Mouse (Mus musculus): ENCODE measurements at regions not wholly inside any gene's neighbourhood (a gene's known extent, or its start where the extent isn't known, plus 50 kb on each side); places are given as distances from the start of the nearest gene placed in this dataset.

GRCm38 (mm10) chr4:153223019-153223418 lies 259.6 kb downstream of the Ajap1 start:
- H3K9me3 ChIP-seq = no peaks in the 10 kb centered on the region
- no peak overlapping the region for H3K4me2 ChIP-seq (replicated peaks)
- no peak overlapping the region for H3K27ac ChIP-seq
- no peak overlapping the region for H3K4me3 ChIP-seq (replicated peaks)
- 75% methylated on average over 5 of the region's 5 CpGs for WGBS
- peaks cover 20% of the 10 kb centered on the region for H3K4me1 ChIP-seq (replicated peaks)
- no peak overlapping the region for H3K9ac ChIP-seq
- ATAC-seq = no peak
- no peaks in the 10 kb centered on the region for H3K36me3 ChIP-seq
- no peaks in the 10 kb centered on the region for H3K27me3 ChIP-seq (replicated peaks)

- H3K4me2 ChIP-seq (replicated peaks) = no peak overlapping the region
- H3K27ac ChIP-seq = no peak overlapping the region
- ATAC-seq = no peak
- no peak overlapping the region for H3K4me3 ChIP-seq (replicated peaks)
- WGBS = 13% methylated on average over 5 of the region's 6 CpGs
- no peaks in the 10 kb centered on the region for H3K27me3 ChIP-seq (replicated peaks)
- no peak overlapping the region for H3K9ac ChIP-seq
- peaks cover 17% of the 10 kb centered on the region for H3K4me1 ChIP-seq (replicated peaks)
- no peaks in the 10 kb centered on the region for H3K36me3 ChIP-seq
- no peaks in the 10 kb centered on the region for H3K9me3 ChIP-seq
Measured at GRCm38 (mm10) chr4:153220485-153220884, 262.1 kb downstream of the Ajap1 start.

- ATAC-seq = no peak
- 19% methylated on average over 7 of the region's 7 CpGs for WGBS
- H3K9me3 ChIP-seq = no peaks in the 10 kb centered on the region
- 0 out of 2 replicates have a peak overlapping the region, but pooled peaks have one; percentile 27 for H3K27ac ChIP-seq
- H3K36me3 ChIP-seq = no peaks in the 10 kb centered on the region
- H3K27me3 ChIP-seq (replicated peaks) = no peaks in the 10 kb centered on the region
- H3K4me1 ChIP-seq (replicated peaks) = peaks cover 17% of the 10 kb centered on the region
- no peak overlapping the region for H3K4me3 ChIP-seq (replicated peaks)
- H3K9ac ChIP-seq = no peak overlapping the region
- H3K4me2 ChIP-seq (replicated peaks) = no peak overlapping the region
Measured at GRCm38 (mm10) chr4:153220074-153220473, 262.5 kb downstream of the Ajap1 start.

GRCm38 (mm10) chr4:153217541-153217980 lies 265.1 kb downstream of the Ajap1 start:
- H3K36me3 ChIP-seq = no peaks in the 10 kb centered on the region
- ATAC-seq = no peak; the same call in 1 of the 2 replicates
- no peak overlapping the region for H3K4me2 ChIP-seq (replicated peaks)
- no peak overlapping the region for H3K4me3 ChIP-seq (replicated peaks)
- 69% methylated on average over 9 of the region's 9 CpGs for WGBS
- H3K27me3 ChIP-seq (replicated peaks) = no peaks in the 10 kb centered on the region
- H3K4me1 ChIP-seq (replicated peaks) = peaks cover 11% of the 10 kb centered on the region
- H3K27ac ChIP-seq = no peak overlapping the region
- no peak overlapping the region for H3K9ac ChIP-seq
- no peaks in the 10 kb centered on the region for H3K9me3 ChIP-seq

- Histone ChIP-seq H3K4me2 (replicated peaks) (no peak overlapping the region), H3K36me3 (no peaks in the 10 kb centered on the region), H3K9me3 (no peaks in the 10 kb centered on the region), H3K27ac (no peak overlapping the region), H3K4me3 (replicated peaks) (no peak overlapping the region), H3K27me3 (replicated peaks) (no peaks in the 10 kb centered on the region), H3K4me1 (replicated peaks) (no peaks in the 10 kb centered on the region; the same call in 1 of the 2 replicates), H3K9ac (no peak overlapping the region)
- ATAC-seq = no peak
- 36% methylated on average over 11 of the region's 11 CpGs for WGBS
Measured at GRCm38 (mm10) chr4:153212095-153212494, 270.5 kb downstream of the Ajap1 start.

GRCm38 (mm10) chr4:153208822-153209221 lies 273.8 kb downstream of the Ajap1 start:
- no peaks in the 10 kb centered on the region for H3K9me3 ChIP-seq
- no peak for ATAC-seq
- H3K27me3 ChIP-seq (replicated peaks) = no peaks in the 10 kb centered on the region
- H3K4me2 ChIP-seq (replicated peaks) = no peak overlapping the region
- H3K4me3 ChIP-seq (replicated peaks) = no peak overlapping the region
- no peaks in the 10 kb centered on the region for H3K36me3 ChIP-seq
- H3K27ac ChIP-seq = peak overlapping the region; percentile 17; the same call in 1 of the 2 replicates
- 46% methylated on average over 2 of the region's 2 CpGs for WGBS
- no peak overlapping the region for H3K9ac ChIP-seq
- H3K4me1 ChIP-seq (replicated peaks) = no peaks in the 10 kb centered on the region; the same call in 1 of the 2 replicates

- H3K4me1 ChIP-seq (replicated peaks) = no peaks in the 10 kb centered on the region; the same call in 1 of the 2 replicates
- 65% methylated on average over 6 of the region's 6 CpGs for WGBS
- no peaks in the 10 kb centered on the region for H3K27me3 ChIP-seq (replicated peaks)
- no peak overlapping the region for H3K4me2 ChIP-seq (replicated peaks)
- H3K9ac ChIP-seq = no peak overlapping the region
- H3K27ac ChIP-seq = no peak overlapping the region
- H3K36me3 ChIP-seq = no peaks in the 10 kb centered on the region
- H3K9me3 ChIP-seq = no peaks in the 10 kb centered on the region
- ATAC-seq = no peak
- no peak overlapping the region for H3K4me3 ChIP-seq (replicated peaks)
Measured at GRCm38 (mm10) chr4:153208215-153208614, 274.4 kb downstream of the Ajap1 start.

GRCm38 (mm10) chr4:153207578-153208102 lies 275.0 kb downstream of the Ajap1 start:
- Histone ChIP-seq H3K27me3 (replicated peaks) (no peaks in the 10 kb centered on the region), H3K4me1 (replicated peaks) (no peaks in the 10 kb centered on the region; the same call in 1 of the 2 replicates), H3K9me3 (no peaks in the 10 kb centered on the region), H3K4me3 (replicated peaks) (no peak overlapping the region), H3K27ac (no peak overlapping the region), H3K4me2 (replicated peaks) (no peak overlapping the region), H3K36me3 (no peaks in the 10 kb centered on the region), H3K9ac (no peak overlapping the region)
- ATAC-seq = 0 out of 2 replicates have a peak, but pooled peaks have one; percentile 39
- 48% methylated on average over 11 of the region's 11 CpGs for WGBS

- Histone ChIP-seq H3K36me3 (no peaks in the 10 kb centered on the region), H3K9me3 (no peaks in the 10 kb centered on the region), H3K9ac (no peak overlapping the region), H3K4me1 (replicated peaks) (no peaks in the 10 kb centered on the region; the same call in 1 of the 2 replicates), H3K4me2 (replicated peaks) (no peak overlapping the region), H3K27ac (no peak overlapping the region), H3K4me3 (replicated peaks) (no peak overlapping the region), H3K27me3 (replicated peaks) (no peaks in the 10 kb centered on the region)
- WGBS = 55% methylated on average over 11 of the region's 11 CpGs
- ATAC-seq = no peak
Measured at GRCm38 (mm10) chr4:153206789-153207457, 275.7 kb downstream of the Ajap1 start.

- WGBS = 36% methylated on average over 7 of the region's 7 CpGs
- no peak overlapping the region for H3K4me3 ChIP-seq (replicated peaks)
- H3K4me1 ChIP-seq (replicated peaks) = no peaks in the 10 kb centered on the region; the same call in 1 of the 2 replicates
- H3K27me3 ChIP-seq (replicated peaks) = no peaks in the 10 kb centered on the region
- H3K9ac ChIP-seq = no peak overlapping the region
- no peak overlapping the region for H3K27ac ChIP-seq
- H3K36me3 ChIP-seq = no peaks in the 10 kb centered on the region
- no peak overlapping the region for H3K4me2 ChIP-seq (replicated peaks)
- no peaks in the 10 kb centered on the region for H3K9me3 ChIP-seq
- no peak for ATAC-seq
Measured at GRCm38 (mm10) chr4:153204764-153205163, 277.8 kb downstream of the Ajap1 start.

- Histone ChIP-seq H3K9ac (no peak overlapping the region), H3K4me3 (replicated peaks) (no peak overlapping the region), H3K4me2 (replicated peaks) (no peak overlapping the region), H3K36me3 (no peaks in the 10 kb centered on the region), H3K9me3 (no peaks in the 10 kb centered on the region), H3K27ac (no peak overlapping the region), H3K4me1 (replicated peaks) (no peaks in the 10 kb centered on the region), H3K27me3 (replicated peaks) (no peaks in the 10 kb centered on the region)
- 76% methylated on average over 20 of the region's 20 CpGs for WGBS
- no peak for ATAC-seq
Measured at GRCm38 (mm10) chr4:153200799-153201770, 281.5 kb downstream of the Ajap1 start.

GRCm38 (mm10) chr4:153189485-153189884 lies 293.1 kb downstream of the Ajap1 start:
- WGBS = 7% methylated on average over 8 of the region's 8 CpGs
- Histone ChIP-seq H3K4me3 (replicated peaks) (no peak overlapping the region), H3K9me3 (no peaks in the 10 kb centered on the region), H3K27ac (no peak overlapping the region), H3K9ac (no peak overlapping the region), H3K4me1 (replicated peaks) (no peaks in the 10 kb centered on the region), H3K36me3 (no peaks in the 10 kb centered on the region), H3K27me3 (replicated peaks) (peaks cover 3% of the 10 kb centered on the region; the same call in 1 of the 2 replicates), H3K4me2 (replicated peaks) (no peak overlapping the region)
- no peak for ATAC-seq

Data from intestine, embryonic 15.5 days (tissue).